Mouse (Mus musculus) spleen, adult 2 months (tissue): Measurements from ENCODE around the gene Fh1. TPM values are rescaled to one million over a fixed set of nuclear protein-coding genes. Genes with fewer than 3 reads are reported as not detected.

Experiments
- DNase-seq, 2 experiments: peaks; one replicate each; pipeline versions ENCODE4 v3.0.0 to v3.0.0-alpha.2; 2012 to 2021; ENCODE audit warnings: low spot score in 2 of 2, low read depth in 1 of 2
- H3K27ac ChIP-seq: fragments of 200-500 bp; 2 replicates; pipeline ENCODE4 v1.5.1; 2012; ENCODE audit warnings: low read length, inconsistent platforms; ENCODE audit not compliant: insufficient read depth
- H3K27me3 ChIP-seq: fragments of 200-500 bp; 2 replicates; pipeline ENCODE4 v1.6.1; 2012; ENCODE audit warnings: mild to moderate bottlenecking, moderate library complexity, low read length, inconsistent platforms; ENCODE audit not compliant: control insufficient read depth, insufficient read depth
- H3K36me3 ChIP-seq: fragments of 200-500 bp; 2 replicates; pipeline ENCODE4 v1.6.1; 2012; ENCODE audit warnings: mild to moderate bottlenecking, low read length, inconsistent platforms; ENCODE audit not compliant: control insufficient read depth, insufficient read depth
- H3K4me1 ChIP-seq: fragments of 200-500 bp; 2 replicates; pipeline ENCODE4 v1.6.1; 2011; ENCODE audit warnings: inconsistent platforms; ENCODE audit not compliant: control insufficient read depth, insufficient read depth, insufficient read length
- H3K4me3 ChIP-seq: fragments of 200-500 bp; 2 replicates; pipeline ENCODE4 v1.5.1; 2011; ENCODE audit warnings: mild to moderate bottlenecking, inconsistent platforms; ENCODE audit not compliant: insufficient read depth, insufficient read length; ENCODE audit errors: extremely low read depth
- CTCF ChIP-seq: fragments of 200-500 bp; IDR thresholded peaks from 2 replicates; pipeline ENCODE4 v1.5.1; 2011; ENCODE audit warnings: mild to moderate bottlenecking, inconsistent platforms; ENCODE audit not compliant: insufficient read depth, insufficient read length, insufficient replicate concordance; ENCODE audit errors: extremely low read depth
- POLR2A ChIP-seq: fragments of 200-500 bp; IDR thresholded peaks from 2 replicates; pipeline ENCODE4 v1.6.1; 2011; ENCODE audit warnings: low read depth, low read length, inconsistent platforms
- WGBS: fragments of 180-500 bp; shearing (Covaris S2); methylation state at CpG from one replicate; pipeline ENCODE4 v1.1.7; 2018; 5-methylcytosine and 5-hydroxymethylcytosine counted together
- polyA plus RNA-seq: library from polyadenylated mRNA; depleted of rRNA; stranded (reverse); fragments of >200 nt; gene quantifications from 2 replicates; pipeline ENCODE4 v1.2.3, GENCODE M21; 2012

Gene Fh1
- polyA plus RNA-seq, 1 experiment = 11.2 TPM

DNA sequence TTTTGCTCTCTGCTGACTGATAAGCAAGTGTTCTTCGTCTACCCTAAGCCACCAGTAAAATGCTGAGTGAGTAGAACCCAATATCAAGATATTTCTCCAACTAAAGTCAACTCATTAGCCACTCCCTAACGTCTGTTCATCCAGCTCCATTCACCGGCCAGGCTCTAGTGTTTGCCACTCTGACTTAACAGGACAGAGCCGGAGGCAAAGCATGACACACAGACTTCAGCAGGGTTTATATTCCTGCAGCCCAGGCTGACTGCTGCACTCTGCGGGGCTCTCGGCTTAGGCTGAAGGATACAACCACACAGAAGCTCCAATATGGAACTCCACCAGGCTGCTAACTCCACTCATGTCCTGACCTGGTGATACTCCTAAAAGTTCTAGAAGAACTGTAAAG is 18.1 kb downstream of the Fh1 start:
- Histone ChIP-seq H3K27me3 (no peaks in the 10 kb centered on the region), H3K4me3 (no peak overlapping the region), H3K27ac (no peak overlapping the region), H3K36me3 (peaks cover 48% of the 10 kb centered on the region), H3K4me1 (no peaks in the 10 kb centered on the region)
- no peak for TF ChIP-seq CTCF
- TF ChIP-seq POLR2A = no peak
- DNase-seq = no peak
- 91% methylated on average over 6 of the region's 6 CpGs for WGBS

GRCm38 (mm10) chr1:175603390-175603789 is 22.0 kb downstream of the Fh1 start:
- WGBS = 82% methylated on average over 6 of the region's 6 CpGs
- H3K27me3 ChIP-seq = no peaks in the 10 kb centered on the region
- H3K27ac ChIP-seq = no peak overlapping the region
- no peak for DNase-seq
- peaks cover 47% of the 10 kb centered on the region for H3K36me3 ChIP-seq
- no peaks in the 10 kb centered on the region for H3K4me1 ChIP-seq
- no peak for TF ChIP-seq POLR2A
- TF ChIP-seq CTCF = no peak
- H3K4me3 ChIP-seq = no peak overlapping the region

DNA sequence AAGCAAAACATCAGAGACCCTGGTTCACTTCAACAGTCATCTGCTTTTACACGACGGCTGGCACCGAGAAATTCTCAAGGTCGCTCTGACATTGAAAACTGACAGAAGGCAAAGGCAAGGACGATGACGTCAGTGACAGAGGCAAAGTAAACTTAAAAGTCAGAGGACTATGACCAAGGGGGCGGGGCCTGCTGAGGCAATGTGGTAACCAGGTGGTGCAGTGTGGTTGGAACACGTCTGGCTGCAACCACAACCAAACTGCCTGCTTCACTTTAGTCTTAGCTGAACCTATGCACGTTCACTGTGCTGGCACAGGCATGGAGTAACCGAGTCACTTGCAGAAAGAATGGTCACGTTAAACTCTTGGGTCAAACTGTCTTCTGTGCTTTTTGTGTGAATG is 23.2 kb downstream of the Fh1 start:
- H3K27ac ChIP-seq = no peak overlapping the region
- no peaks in the 10 kb centered on the region for H3K27me3 ChIP-seq
- TF ChIP-seq POLR2A (no peak), CTCF (no peak)
- 78% methylated on average over 11 of the region's 11 CpGs for WGBS
- H3K4me3 ChIP-seq = no peak overlapping the region
- peaks cover 36% of the 10 kb centered on the region for H3K36me3 ChIP-seq
- DNase-seq = no peak
- no peaks in the 10 kb centered on the region for H3K4me1 ChIP-seq

DNA sequence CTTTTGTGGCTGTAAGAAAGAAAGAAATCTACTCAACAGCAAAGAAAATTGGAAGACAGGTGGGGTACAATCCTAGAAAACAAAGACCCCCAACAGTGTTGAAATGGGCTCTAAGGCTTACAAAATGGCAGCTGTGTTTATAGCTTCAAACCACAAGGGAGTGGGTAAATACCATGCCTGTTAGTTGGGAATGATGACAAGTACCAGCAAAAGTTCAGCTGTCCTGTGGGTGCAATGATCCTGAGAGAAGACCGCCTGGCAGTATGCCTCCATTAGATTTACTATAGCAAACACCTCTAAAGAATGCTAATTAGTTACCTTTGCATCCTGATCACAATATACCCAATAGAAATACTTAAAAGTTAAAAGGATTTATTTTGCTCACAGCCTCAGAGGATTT is 32.6 kb downstream of the Fh1 start:
- no peaks in the 10 kb centered on the region for H3K4me1 ChIP-seq
- DNase-seq = no peak
- no peak for TF ChIP-seq CTCF
- no peak for TF ChIP-seq POLR2A
- no peaks in the 10 kb centered on the region for H3K27me3 ChIP-seq
- H3K4me3 ChIP-seq = no peak overlapping the region
- 100% methylated on average over 1 of the region's 1 CpGs for WGBS
- H3K27ac ChIP-seq = no peak overlapping the region
- no peaks in the 10 kb centered on the region for H3K36me3 ChIP-seq

DNA sequence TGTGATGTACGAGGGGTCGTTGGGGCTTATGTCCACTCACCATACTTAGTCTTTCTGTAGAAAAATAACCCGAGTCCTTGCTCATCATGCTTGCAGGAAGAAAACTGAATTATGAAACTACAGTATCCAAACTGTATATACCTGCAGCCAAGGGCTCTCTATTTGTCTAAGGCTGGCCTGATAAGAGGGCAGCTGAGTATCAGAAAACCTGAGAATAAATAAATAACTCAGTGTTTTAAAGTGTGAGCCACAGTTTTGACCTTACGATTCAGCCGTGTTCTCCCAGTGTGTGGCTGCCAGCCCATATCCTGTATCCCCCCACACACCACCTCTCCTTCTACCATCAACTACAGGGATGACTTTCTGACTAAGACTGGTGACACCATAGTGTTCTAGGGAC is 38.8 kb downstream of the Fh1 start:
- Histone ChIP-seq H3K27me3 (no peaks in the 10 kb centered on the region), H3K27ac (no peak overlapping the region), H3K4me1 (no peaks in the 10 kb centered on the region), H3K36me3 (no peaks in the 10 kb centered on the region), H3K4me3 (no peak overlapping the region)
- no peak for DNase-seq
- TF ChIP-seq POLR2A (no peak), CTCF (no peak)
- WGBS = 84% methylated on average over 5 of the region's 5 CpGs

DNA sequence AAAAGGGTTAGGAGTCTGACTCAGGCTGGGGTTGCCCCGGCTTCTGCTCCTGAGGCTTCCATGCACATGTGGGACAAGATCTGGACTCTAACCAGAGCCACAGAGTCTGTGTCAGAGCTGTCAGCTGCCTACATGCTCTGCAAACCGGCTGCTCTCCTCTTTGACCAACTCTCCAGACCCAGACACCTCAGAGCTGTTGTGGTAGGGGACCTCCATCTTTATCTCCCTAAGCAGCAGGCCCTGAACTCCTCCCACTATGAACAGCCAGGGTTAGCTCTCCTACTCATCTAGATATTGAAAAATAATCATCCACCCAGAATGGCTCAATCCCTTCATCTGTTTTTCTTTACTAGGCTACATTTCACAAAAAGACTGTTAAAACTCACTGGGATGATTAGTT is 40.2 kb downstream of the Fh1 start:
- H3K27ac ChIP-seq = no peak overlapping the region
- 75% methylated on average over 2 of the region's 2 CpGs for WGBS
- no peak overlapping the region for H3K4me3 ChIP-seq
- H3K27me3 ChIP-seq = no peaks in the 10 kb centered on the region
- H3K36me3 ChIP-seq = no peaks in the 10 kb centered on the region
- H3K4me1 ChIP-seq = no peaks in the 10 kb centered on the region
- TF ChIP-seq POLR2A (no peak), CTCF (no peak)
- DNase-seq = no peak

- WGBS = 89% methylated on average over 4 of the region's 4 CpGs
- H3K36me3 ChIP-seq = no peaks in the 10 kb centered on the region
Observed at GRCm38 (mm10) chr1:175582799-175583198, 42.6 kb downstream of the Fh1 start.

GRCm38 (mm10) chr1:175580346-175580745 is 45.1 kb downstream of the Fh1 start:
- Histone ChIP-seq H3K27ac (no peak overlapping the region), H3K27me3 (no peaks in the 10 kb centered on the region), H3K4me3 (no peak overlapping the region), H3K36me3 (no peaks in the 10 kb centered on the region), H3K4me1 (no peaks in the 10 kb centered on the region)
- no peak for TF ChIP-seq POLR2A
- no peak for TF ChIP-seq CTCF
- 87% methylated on average over 7 of the region's 7 CpGs for WGBS
- DNase-seq = no peak

More at GRCm38 (mm10) chr1:175582799-175583198, 42.6 kb downstream of the Fh1 start:
- no peaks in the 10 kb centered on the region for H3K27me3 ChIP-seq
- H3K4me3 ChIP-seq = no peak overlapping the region
- H3K27ac ChIP-seq = no peak overlapping the region
- no peak for TF ChIP-seq POLR2A
- H3K4me1 ChIP-seq = no peaks in the 10 kb centered on the region
- no peak for DNase-seq
